Mouse (Mus musculus) erythroblast, embryonic 14.5 days (primary cell): ENCODE results near the gene Btaf1. TPM values are rescaled to one million over a fixed set of nuclear protein-coding genes. Genes with fewer than 3 reads are reported as not detected.

Source experiments
- H3K27me3 ChIP-seq: 2 replicates; pipeline ENCODE4 v1.6.1; 2012; ENCODE audit warnings: inconsistent platforms; ENCODE audit not compliant: control insufficient read depth
- H3K36me3 ChIP-seq: 2 replicates; pipeline ENCODE4 v1.6.1; 2012; ENCODE audit warnings: mild to moderate bottlenecking, inconsistent platforms; ENCODE audit not compliant: control insufficient read depth
- H3K4me1 ChIP-seq: 2 replicates; pipeline ENCODE4 v1.6.1; 2012; ENCODE audit warnings: inconsistent platforms; ENCODE audit not compliant: control insufficient read depth
- H3K4me3 ChIP-seq: replicated peaks from 2 replicates; pipeline ENCODE3; 2012; ENCODE audit warnings: moderate library complexity, mild to moderate bottlenecking, inconsistent platforms
- H3K9me3 ChIP-seq: 2 replicates; pipeline ENCODE4 v1.6.1; 2012; ENCODE audit warnings: low read length, inconsistent platforms, mixed read lengths; ENCODE audit not compliant: control insufficient read depth
- GATA1 ChIP-seq: IDR thresholded peaks from 2 replicates; pipeline ENCODE4 v1.6.1; 2012; ENCODE audit warnings: low read length, inconsistent platforms, mixed read lengths
- TAL1 ChIP-seq: IDR thresholded peaks from 3 replicates; pipeline ENCODE4 v1.6.1; 2012; ENCODE audit warnings: low read length, inconsistent platforms, mixed read lengths
- polyA plus RNA-seq: library from polyadenylated mRNA; stranded (reverse); fragments of >175 nt; gene quantifications from 2 replicates; pipeline ENCODE4 v1.2.3, GENCODE M21; 2012

The Btaf1 gene
- polyA plus RNA-seq: 0.10 TPM in 2 replicates

DNA sequence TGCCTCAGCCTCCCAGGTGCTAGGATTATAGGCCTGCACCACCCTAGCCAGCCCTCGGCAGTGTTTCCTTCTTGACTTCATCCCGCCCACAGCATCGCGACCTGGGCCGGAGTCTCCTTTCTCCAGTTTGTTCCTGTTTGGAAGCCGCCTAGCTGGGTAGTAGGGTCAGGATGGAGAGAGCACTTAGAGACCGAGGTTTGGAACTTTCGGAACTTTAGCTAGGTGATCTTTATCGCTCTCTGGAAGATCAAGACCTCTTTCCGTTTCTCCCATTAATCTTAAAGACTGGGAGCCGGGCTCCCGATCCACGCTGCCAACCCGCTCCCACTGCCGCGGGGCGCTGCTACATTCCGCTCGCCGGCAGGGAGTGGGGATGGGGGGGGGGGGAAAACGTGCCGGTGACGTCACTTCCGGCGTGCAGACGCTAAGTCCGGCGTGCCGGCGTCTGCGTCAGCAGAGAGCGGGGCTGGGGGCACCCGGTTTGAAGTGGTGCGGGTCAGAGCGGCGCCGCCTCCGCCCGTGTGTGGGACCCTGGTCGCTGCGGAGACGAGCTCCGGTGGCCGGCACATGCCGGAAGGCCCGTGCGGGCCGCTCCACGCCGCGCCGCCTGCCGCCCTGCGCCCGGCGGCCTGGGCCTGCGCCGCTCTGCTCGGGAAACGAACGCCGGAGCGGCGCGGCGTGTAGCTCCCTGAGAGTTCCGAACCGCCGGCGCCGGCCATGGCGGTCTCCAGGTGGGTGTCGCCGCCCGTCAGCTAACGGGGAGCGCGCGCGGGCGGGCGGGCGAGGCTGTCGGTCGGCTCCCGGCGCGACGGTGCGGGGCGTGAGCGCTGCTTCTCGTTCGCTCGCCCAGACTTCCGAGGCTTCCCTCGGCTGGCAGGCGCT, at the start of gene Btaf1:
TSS of gene Btaf1 (plus strand) at position 409 of the 882 bp plus-strand sequence.
- Histone ChIP-seq H3K27me3 (no peaks in the 10 kb centered on the region), H3K9me3 (no peaks in the 10 kb centered on the region), H3K4me3 (peak within 1 kb of the TSS; percentile 96), H3K4me1 (peaks cover 47% of the 10 kb centered on the region), H3K36me3 (peaks cover 22% of the 10 kb centered on the region)
- TF ChIP-seq GATA1: 0 out of 2 replicates have a peak, but pooled peaks have one; percentile 23
- no peak for TF ChIP-seq TAL1

DNA sequence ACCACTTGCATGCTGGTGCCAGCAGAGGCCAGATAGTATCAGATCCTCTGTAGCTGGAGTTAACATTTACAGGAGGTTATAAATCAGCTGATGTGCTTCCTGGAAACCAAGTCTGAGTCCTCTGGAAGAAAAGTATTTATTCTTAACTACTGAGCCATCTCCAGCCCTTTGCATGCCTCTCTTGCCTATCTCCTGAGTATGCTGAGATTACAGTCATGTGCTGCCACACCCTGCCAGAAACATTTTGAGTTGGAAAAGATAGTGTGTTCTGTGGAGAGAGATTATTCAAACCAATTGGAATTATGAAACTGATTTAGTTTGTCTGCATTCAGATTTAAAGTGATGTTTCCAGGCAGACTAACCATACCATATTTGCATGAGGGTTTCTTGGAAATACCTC, 48.5 kb upstream of the Btaf1 start:
- Histone ChIP-seq H3K36me3 (peaks cover 88% of the 10 kb centered on the region), H3K9me3 (no peaks in the 10 kb centered on the region), H3K4me3 (no peak overlapping the region), H3K4me1 (no peaks in the 10 kb centered on the region), H3K27me3 (no peaks in the 10 kb centered on the region)
- no peak for TF ChIP-seq GATA1
- TF ChIP-seq TAL1: no peak

DNA sequence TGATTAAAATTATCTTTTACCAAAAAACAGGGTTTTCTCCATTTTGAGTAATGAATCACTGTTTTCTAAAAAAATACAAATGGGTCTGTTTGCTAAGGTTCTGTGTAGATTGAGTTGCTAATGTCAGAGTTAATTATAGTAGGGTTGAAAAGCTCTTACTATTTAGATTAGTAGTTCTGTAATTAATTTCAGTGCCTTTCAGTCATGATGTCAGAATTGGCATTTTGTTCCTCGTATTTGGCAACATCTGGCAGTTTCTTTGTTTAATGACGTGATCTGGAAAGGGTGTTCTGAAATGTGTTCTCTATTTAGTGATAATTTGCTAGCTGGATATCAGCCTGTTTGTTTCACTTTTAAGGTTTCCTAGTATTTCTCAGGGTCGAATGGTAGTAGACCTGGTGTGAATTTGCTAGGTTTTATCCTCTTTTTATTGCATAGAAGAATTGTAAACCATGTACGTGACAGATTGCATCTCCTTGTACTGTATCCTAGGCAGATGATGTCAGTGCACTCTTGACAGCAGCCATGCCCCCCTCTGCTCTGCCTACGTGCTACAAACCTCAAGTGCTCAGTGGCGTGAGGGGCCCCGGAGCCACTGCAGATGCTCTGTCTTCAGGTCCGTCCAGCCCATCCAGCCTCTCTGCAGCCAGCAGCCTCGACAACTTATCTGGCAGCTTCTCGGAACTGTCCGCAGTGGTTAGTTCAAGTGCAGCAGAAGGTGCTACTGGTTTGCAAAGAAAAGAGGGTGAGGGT, 47.0 kb upstream of the Btaf1 start:
- no peaks in the 10 kb centered on the region for H3K27me3 ChIP-seq
- no peaks in the 10 kb centered on the region for H3K9me3 ChIP-seq
- H3K4me3 ChIP-seq: no peak overlapping the region
- H3K36me3 ChIP-seq: peaks cover 88% of the 10 kb centered on the region
- no peaks in the 10 kb centered on the region for H3K4me1 ChIP-seq
- TF ChIP-seq GATA1 (no peak), TAL1 (no peak)

DNA sequence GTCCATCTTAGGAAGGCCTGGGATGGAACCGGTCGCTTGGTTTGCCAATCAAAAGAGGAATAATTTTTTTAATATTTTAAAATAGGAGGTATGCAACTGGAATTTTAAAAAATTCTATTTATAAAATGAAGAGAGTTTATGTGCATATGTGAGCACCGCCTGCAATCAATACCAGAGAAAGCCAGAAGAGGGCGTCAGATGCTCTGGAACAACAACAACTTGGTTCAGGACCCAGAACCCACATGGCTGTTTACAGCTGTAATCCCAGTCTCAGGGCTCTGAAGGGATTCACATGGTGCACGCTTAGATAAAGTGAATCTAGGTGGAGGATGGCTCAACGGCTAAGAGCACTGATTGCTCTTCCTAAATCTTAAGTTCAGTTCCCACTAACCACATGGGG, 42.8 kb upstream of the Btaf1 start:
- H3K9me3 ChIP-seq: no peaks in the 10 kb centered on the region
- H3K27me3 ChIP-seq: no peaks in the 10 kb centered on the region
- no peak overlapping the region for H3K4me3 ChIP-seq
- no peaks in the 10 kb centered on the region for H3K4me1 ChIP-seq
- TF ChIP-seq GATA1: no peak
- no peak for TF ChIP-seq TAL1
- peaks cover 86% of the 10 kb centered on the region for H3K36me3 ChIP-seq

DNA sequence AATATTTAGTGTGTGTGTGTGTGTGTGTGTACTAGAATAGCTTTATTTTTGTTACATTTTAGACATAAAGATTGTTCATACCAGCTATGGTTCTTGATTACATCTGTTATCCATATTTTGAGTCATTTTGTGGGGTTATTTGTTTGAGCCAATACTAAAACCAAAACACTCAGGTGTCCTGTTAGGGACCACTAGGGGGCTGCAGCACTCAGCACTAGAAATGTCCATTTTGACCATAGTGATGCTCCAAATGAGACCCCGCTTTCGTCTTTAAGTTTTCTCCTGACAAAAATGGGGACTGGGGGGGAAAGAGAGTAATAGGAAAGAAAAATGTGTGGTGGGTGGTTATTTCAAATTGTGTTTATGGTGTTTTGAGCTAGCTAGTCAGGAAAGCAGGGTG, 39.6 kb upstream of the Btaf1 start:
- H3K9me3 ChIP-seq: no peaks in the 10 kb centered on the region
- TF ChIP-seq GATA1 (no peak), TAL1 (no peak)
- H3K36me3 ChIP-seq: peaks cover 92% of the 10 kb centered on the region
- H3K4me3 ChIP-seq: no peak overlapping the region
- no peaks in the 10 kb centered on the region for H3K27me3 ChIP-seq
- no peaks in the 10 kb centered on the region for H3K4me1 ChIP-seq

DNA sequence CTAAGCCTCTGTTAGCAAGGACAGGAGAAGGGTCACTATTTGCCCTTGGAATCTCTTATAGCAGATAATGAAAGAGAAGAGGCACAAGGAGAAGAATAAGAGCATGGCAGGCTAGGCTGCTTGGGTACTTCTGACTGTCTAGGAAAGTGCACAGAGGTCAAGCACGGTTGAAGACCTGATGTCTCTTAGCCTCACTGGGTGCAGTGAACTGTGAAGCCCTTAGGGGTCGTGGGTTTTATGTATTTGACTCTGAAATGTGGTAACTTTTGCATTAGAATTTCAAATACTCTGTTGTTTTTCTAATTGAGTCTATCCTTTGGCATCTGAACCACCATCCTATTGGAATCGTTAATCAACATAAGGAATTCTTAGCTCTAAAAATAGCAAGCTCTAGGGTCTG, 38.2 kb upstream of the Btaf1 start:
- Histone ChIP-seq H3K27me3 (no peaks in the 10 kb centered on the region), H3K4me1 (no peaks in the 10 kb centered on the region), H3K36me3 (peaks cover 90% of the 10 kb centered on the region), H3K4me3 (no peak overlapping the region), H3K9me3 (no peaks in the 10 kb centered on the region)
- TF ChIP-seq GATA1: no peak
- TF ChIP-seq TAL1: no peak

DNA sequence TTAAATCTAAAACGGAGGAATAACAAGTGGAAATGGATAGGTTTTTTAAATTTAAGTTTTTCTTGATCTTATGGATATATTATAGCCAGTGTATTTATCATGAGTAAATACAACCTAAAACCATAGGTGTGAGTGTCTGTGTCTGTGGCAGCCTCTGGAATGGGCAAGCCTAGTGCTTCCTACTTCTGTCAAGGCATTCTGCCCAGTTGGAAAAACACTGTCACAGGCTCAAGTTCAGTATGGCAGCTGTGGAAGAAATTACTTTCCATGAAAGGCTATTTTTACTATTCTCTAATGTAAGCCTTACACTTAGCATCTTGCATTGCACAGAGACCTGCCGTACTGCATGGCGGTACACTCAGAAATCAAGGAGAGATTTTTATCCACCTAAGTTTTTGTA, 34.1 kb upstream of the Btaf1 start:
- TF ChIP-seq GATA1 (no peak), TAL1 (no peak)
- Histone ChIP-seq H3K4me1 (no peaks in the 10 kb centered on the region), H3K9me3 (no peaks in the 10 kb centered on the region), H3K36me3 (peaks cover 72% of the 10 kb centered on the region), H3K27me3 (no peaks in the 10 kb centered on the region), H3K4me3 (no peak overlapping the region)

DNA sequence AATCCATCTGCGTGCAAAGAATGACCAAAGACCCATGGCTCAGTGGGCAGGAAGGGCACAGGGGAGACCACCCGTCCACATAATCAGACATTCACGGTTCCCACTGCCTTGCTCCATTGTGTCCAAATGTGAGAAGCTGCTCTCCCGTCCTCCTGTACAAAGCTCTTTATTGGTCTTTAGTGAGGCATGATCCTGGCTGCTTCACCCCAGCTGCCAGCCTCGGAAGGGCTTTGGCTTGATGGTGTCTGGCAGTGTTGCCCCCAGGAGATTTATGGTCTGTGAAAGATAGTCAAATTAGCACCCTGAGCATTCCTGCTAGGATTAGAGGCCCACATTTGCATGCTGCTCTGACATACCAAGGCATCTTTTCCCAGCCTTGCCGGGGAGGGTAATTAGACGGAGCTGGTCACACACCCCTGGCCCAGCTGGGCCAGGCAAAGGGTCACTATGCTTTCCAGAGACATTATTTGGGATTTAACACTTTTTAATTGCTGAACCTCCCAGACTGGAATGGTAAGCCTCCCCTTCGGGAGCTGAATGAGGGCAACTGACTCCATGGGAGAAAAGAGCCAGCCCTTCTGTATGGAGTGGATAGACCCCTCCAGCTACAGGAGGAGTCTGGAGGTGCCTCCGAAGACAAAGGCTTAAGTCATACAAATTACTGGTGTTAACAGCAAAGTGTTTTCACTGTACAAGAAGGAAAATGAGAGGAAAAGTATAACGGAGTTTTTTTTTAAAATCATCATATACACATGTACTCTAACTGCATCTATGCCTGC, 28.9 kb upstream of the Btaf1 start:
- no peaks in the 10 kb centered on the region for H3K9me3 ChIP-seq
- no peaks in the 10 kb centered on the region for H3K27me3 ChIP-seq
- peaks cover 25% of the 10 kb centered on the region for H3K36me3 ChIP-seq
- TF ChIP-seq GATA1 (no peak), TAL1 (no peak)
- no peak overlapping the region for H3K4me3 ChIP-seq
- H3K4me1 ChIP-seq: no peaks in the 10 kb centered on the region

DNA sequence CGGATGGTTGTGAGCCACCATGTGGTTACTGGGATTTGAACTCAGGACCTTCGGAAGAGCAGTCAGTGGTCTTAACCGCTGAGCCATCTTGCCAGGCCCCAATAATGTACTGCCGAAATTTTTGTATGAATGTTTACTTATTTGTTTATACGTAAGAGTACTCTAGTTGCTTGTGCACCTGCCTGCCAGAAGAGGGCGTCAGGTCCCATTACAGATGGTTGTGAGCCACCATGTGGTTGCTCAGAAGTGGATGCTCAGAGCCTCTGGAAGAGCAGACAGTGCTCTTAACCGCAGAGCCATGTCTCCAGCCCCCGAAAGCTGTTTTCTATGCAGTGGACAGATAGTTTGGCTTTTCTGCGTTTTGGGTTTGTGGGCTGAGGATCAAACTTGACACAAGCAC, 28.1 kb upstream of the Btaf1 start:
- TF ChIP-seq TAL1 (no peak), GATA1 (no peak)
- Histone ChIP-seq H3K27me3 (peaks cover 5% of the 10 kb centered on the region), H3K9me3 (no peaks in the 10 kb centered on the region), H3K4me1 (no peaks in the 10 kb centered on the region), H3K36me3 (peaks cover 19% of the 10 kb centered on the region), H3K4me3 (no peak overlapping the region)
